Mouse (Mus musculus): ENCODE data around the gene Armc9.

DNA sequence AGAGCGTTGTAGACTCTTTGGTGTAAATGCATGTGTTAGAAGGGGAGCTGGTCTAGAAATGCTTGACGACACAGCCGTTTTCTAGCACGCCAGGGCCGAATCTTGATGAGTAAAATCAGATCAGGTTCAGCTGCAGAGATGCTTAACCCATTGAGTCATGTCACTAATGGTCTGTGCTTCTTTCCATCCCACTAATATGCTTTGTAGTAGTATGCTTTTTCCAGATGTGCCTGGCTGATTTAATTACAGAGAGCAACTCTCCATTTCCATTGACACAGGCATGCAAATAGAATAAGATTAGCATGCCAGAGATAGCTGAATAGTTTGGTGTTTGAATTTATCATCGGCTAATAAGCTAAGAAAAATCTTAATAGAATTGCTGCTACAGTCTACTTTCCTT lies 19.3 kb upstream of the Armc9 start:
- TF ChIP-seq CTCF (IDR thresholded peaks at IDR 0.05; ENCODE audit: extremely low read depth, insufficient read depth, low read length) (no peak), POLR2A (IDR thresholded peaks at IDR 0.05; ENCODE audit: extremely low read depth, insufficient read depth, low read length) (no peak)
